Mouse (Mus musculus): ENCODE results near the gene Ttc28. TPM values are rescaled to one million over a fixed set of nuclear protein-coding genes. Genes with fewer than 3 reads are reported as not detected.

Ttc28 gene
- total and polyA plus RNA-seq, 3 experiments = 1.1 to 1.8 TPM; not detected in 1

DNA sequence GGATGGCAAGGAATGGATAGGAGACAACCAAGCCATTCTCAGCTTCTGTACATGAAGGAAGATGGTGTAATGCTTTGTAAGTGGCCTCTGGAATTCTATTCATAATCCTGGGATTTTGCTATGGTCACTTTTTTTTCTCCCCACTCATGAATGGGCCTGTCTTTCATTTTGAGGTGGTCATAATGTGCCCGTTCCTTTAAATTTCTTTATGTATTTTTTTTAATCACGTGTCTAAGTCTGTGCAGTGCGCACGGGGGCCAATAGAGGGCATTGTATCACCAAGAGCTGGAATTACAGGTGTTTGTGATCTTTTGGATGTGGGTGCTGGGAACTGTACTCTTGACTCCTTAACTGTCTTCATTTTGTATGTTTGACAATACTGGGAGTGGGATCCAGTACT lies 39.1 kb upstream of the Ttc28 start (continued):
- TF ChIP-seq SIN3A (IDR thresholded peaks at IDR 0.05; ENCODE audit: low read length) = peak; percentile 90
- no peak for TF ChIP-seq NELFE (IDR thresholded peaks at IDR 0.05; ENCODE audit: low read depth, low read length)
- no peak for TF ChIP-seq MEF2A (IDR thresholded peaks at IDR 0.05; ENCODE audit: extremely low read depth, insufficient replicate concordance, low read depth, low read length, poor library complexity, severe bottlenecking)
- peak; percentile 54 for TF ChIP-seq RAD21 (IDR thresholded peaks at IDR 0.05; ENCODE audit: low read depth, low read length)
- no peak for TF ChIP-seq GABPA (IDR thresholded peaks at IDR 0.05; ENCODE audit: low read depth, low read length)
- peak; percentile 96 for TF ChIP-seq MXI1 (IDR thresholded peaks at IDR 0.05; ENCODE audit: low read depth, low read length)
- TF ChIP-seq RCOR1 (IDR thresholded peaks at IDR 0.05; ENCODE audit: low read depth, low read length) = no peak
- TF ChIP-seq E2F4 (IDR thresholded peaks at IDR 0.05; ENCODE audit: borderline replicate concordance, low read depth, low read length) = no peak
- peak; percentile 55 for TF ChIP-seq MYC (IDR thresholded peaks at IDR 0.05; ENCODE audit: low read depth, low read length)

DNA sequence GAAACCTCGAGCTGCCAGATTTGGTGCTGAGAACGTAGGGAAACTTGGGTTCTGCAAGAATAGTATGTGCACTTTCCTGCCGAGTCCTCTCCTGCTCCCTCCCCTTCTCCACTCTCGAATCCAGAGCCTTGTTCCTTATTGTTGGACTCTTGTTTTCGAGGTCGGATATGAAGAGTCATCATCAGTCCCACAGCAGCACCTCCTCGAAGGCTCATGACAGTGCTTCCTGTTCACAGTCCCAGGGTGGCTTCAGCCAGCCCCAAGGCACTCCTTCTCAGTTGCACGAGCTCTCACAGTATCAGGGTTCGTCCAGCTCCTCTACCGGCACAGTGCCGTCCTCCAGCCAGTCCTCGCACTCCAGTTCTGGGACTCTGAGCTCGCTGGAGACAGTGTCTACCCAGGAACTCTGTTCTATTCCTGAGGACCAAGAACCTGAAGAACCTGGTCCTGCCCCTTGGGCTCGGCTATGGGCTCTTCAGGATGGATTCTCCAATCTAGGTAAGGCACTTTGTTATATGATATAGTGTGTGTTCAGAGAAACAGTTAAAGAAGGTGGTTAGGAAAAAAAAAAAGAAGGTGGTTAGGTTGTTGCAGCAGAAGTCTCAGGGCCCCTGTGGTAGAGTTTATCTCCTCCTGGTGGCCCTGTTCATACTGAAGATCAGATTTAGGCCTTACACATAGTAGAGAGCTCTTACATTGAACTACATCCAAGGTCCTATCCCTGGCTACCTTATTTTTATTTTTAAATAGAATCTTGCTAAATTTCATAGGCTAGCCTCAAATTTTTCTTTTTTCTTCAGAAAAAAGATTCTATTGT lies 38.3 kb upstream of the Ttc28 start:
- peaks cover 10 to 23% of the 10 kb centered on the region in 2 experiments for H3K36me3 ChIP-seq (ENCODE audit: control insufficient read depth in 1 of 2, insufficient read depth in 2 of 2, low read length in 2 of 2)
- H3K27ac ChIP-seq (ENCODE audit: control insufficient read depth, low read depth, low read length) = peak overlapping the region; percentile 27
- peaks cover 0 to 9% of the 10 kb centered on the region in 2 experiments; a peak in 3 of 4 replicates for H3K4me1 ChIP-seq (ENCODE audit: control insufficient read depth in 1 of 2, insufficient read depth in 2 of 2, low read length in 2 of 2)
- peaks cover 22% of the 10 kb centered on the region for H3K79me2 ChIP-seq (ENCODE audit: control insufficient read depth, insufficient read depth, low read length, poor library complexity)
- peak overlapping the region; percentile 83 for H3K9ac ChIP-seq (ENCODE audit: control insufficient read depth, low read depth, low read length, poor library complexity, severe bottlenecking)
- no peaks in the 10 kb centered on the region for H3K27me3 ChIP-seq (ENCODE audit: control insufficient read depth in 1 of 2, insufficient read depth in 2 of 2, low read length in 2 of 2)
- H3K4me3 ChIP-seq (ENCODE audit: control insufficient read depth in 1 of 2, insufficient read depth in 1 of 2, low read depth in 2 of 2, low read length in 2 of 2) = peak overlapping the region; percentile 71 to 81
- TF ChIP-seq TCF12 (IDR thresholded peaks at IDR 0.05; ENCODE audit: low read depth, low read length) (no peak), SMC3 (IDR thresholded peaks at IDR 0.05; ENCODE audit: low read depth, low read length) (peak; percentile 78), ZC3H11A (IDR thresholded peaks at IDR 0.05; ENCODE audit: low read depth, low read length) (peak; percentile 51), KAT2A (conservative IDR thresholded peaks at IDR 0.05; ENCODE audit: low read depth, low read length) (no peak), POLR2AphosphoS2 (IDR thresholded peaks at IDR 0.05; ENCODE audit: low read length) (no peak), RAD21 (IDR thresholded peaks at IDR 0.05; ENCODE audit: low read depth, low read length) (peak; percentile 73), CTCF (IDR thresholded peaks at IDR 0.05 in 2 of 3, conservative IDR thresholded peaks at IDR 0.05 in 1 of 3; ENCODE audit: control insufficient read depth in 1 of 3, insufficient read depth in 1 of 3, low read depth in 2 of 3, low read length in 3 of 3, poor library complexity in 1 of 3, severe bottlenecking in 1 of 3) (peak; percentile 38 to 73 (median 44); a peak in 5 of 6 replicates), ZNF384 (IDR thresholded peaks at IDR 0.05; ENCODE audit: low read depth, low read length) (peak; percentile 88), SIN3A (IDR thresholded peaks at IDR 0.05; ENCODE audit: low read length) (0 out of 2 replicates have a peak, but pooled peaks have one; percentile 25)
- H3K9me3 ChIP-seq (replicated peaks; ENCODE audit: insufficient read depth, low read length) = no peaks in the 10 kb centered on the region
- DNase-seq (ENCODE audit: low read depth, low spot score) = peak; percentile 66

DNA sequence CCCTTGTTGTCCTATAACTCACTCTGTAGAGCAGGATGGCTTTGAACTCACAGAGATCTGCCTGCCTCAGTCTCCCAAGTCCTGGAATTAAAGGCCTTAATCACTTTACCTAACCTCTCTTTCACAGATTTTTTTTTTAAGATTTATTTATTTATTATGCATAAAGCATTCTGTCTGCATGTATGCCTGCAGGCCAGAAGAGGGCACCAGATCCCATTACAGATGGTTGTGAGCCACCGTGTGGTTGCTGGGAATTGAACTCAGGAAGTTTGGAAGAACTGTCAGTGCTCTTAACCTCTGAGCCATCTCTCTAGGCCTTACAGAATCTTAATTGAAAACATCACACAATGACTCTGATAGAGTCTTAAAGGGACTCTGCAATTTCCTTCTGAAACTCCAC lies 26.6 kb upstream of the Ttc28 start:
- Histone ChIP-seq H3K9me3 (replicated peaks; ENCODE audit: insufficient read depth, low read length) (no peaks in the 10 kb centered on the region), H3K36me3 (ENCODE audit: control insufficient read depth in 1 of 2, insufficient read depth in 2 of 2, low read length in 2 of 2) (peaks cover 0 to 13% of the 10 kb centered on the region in 2 experiments; a peak in 2 of 4 replicates), H3K79me2 (ENCODE audit: control insufficient read depth, insufficient read depth, low read length, poor library complexity) (no peaks in the 10 kb centered on the region), H3K27ac (ENCODE audit: control insufficient read depth, low read depth, low read length) (no peak overlapping the region), H3K4me3 (ENCODE audit: control insufficient read depth in 1 of 2, insufficient read depth in 1 of 2, low read depth in 2 of 2, low read length in 2 of 2) (no peak overlapping the region), H3K4me1 (ENCODE audit: control insufficient read depth in 1 of 2, insufficient read depth in 2 of 2, low read length in 2 of 2) (no peaks in the 10 kb centered on the region), H3K9ac (ENCODE audit: control insufficient read depth, low read depth, low read length, poor library complexity, severe bottlenecking) (no peak overlapping the region), H3K27me3 (ENCODE audit: control insufficient read depth in 1 of 2, insufficient read depth in 2 of 2, low read length in 2 of 2) (no peaks in the 10 kb centered on the region)
- no peak for DNase-seq (ENCODE audit: low read depth, low spot score)
- no peak for TF ChIP-seq HCFC1 (IDR thresholded peaks at IDR 0.05; ENCODE audit: low read depth, low read length)
- peak; percentile 21 for TF ChIP-seq RAD21 (IDR thresholded peaks at IDR 0.05; ENCODE audit: low read depth, low read length)
- TF ChIP-seq ZNF384 (IDR thresholded peaks at IDR 0.05; ENCODE audit: low read depth, low read length) = 0 out of 2 replicates have a peak, but pooled peaks have one; percentile 32
- TF ChIP-seq POLR2A (IDR thresholded peaks at IDR 0.05; ENCODE audit: control insufficient read depth in 1 of 2, insufficient read depth in 1 of 2, low read depth in 1 of 2, low read length in 2 of 2, poor library complexity in 1 of 2) = no peak
- peak; percentile 35 for TF ChIP-seq SMC3 (IDR thresholded peaks at IDR 0.05; ENCODE audit: low read depth, low read length)
- TF ChIP-seq MAFK (IDR thresholded peaks at IDR 0.05; ENCODE audit: borderline replicate concordance, low read depth, low read length) = no peak
- no peak for TF ChIP-seq KAT2A (conservative IDR thresholded peaks at IDR 0.05; ENCODE audit: low read depth, low read length)
- no peak for TF ChIP-seq MAZ (IDR thresholded peaks at IDR 0.05; ENCODE audit: low read depth, low read length)
- TF ChIP-seq MYB (IDR thresholded peaks at IDR 0.05; ENCODE audit: low read depth, low read length) = no peak
- TF ChIP-seq UBTF (IDR thresholded peaks at IDR 0.05; ENCODE audit: borderline replicate concordance, insufficient read depth, low read depth, low read length) = no peak
- no peak for TF ChIP-seq TAL1 (IDR thresholded peaks at IDR 0.05; ENCODE audit: low read length)
- no peak for TF ChIP-seq POLR2AphosphoS2 (IDR thresholded peaks at IDR 0.05; ENCODE audit: low read length)
- no peak for TF ChIP-seq ZC3H11A (IDR thresholded peaks at IDR 0.05; ENCODE audit: low read depth, low read length)
- no peak for TF ChIP-seq E2F4 (IDR thresholded peaks at IDR 0.05; ENCODE audit: borderline replicate concordance, low read depth, low read length)
- no peak for TF ChIP-seq BHLHE40 (IDR thresholded peaks at IDR 0.05; ENCODE audit: borderline replicate concordance, low read depth, low read length)
- no peak for TF ChIP-seq RCOR1 (IDR thresholded peaks at IDR 0.05; ENCODE audit: low read depth, low read length)
- TF ChIP-seq SIN3A (IDR thresholded peaks at IDR 0.05; ENCODE audit: low read length) = no peak
- no peak for TF ChIP-seq NELFE (IDR thresholded peaks at IDR 0.05; ENCODE audit: low read depth, low read length)
- no peak for TF ChIP-seq USF1 (IDR thresholded peaks at IDR 0.05; ENCODE audit: low read depth, low read length)

Data from MEL (cell line).